Mouse (Mus musculus): ENCODE measurements at regions not wholly inside any gene's neighbourhood (a gene's known extent, or its start where the extent isn't known, plus 50 kb on each side); places are given as distances from the start of the nearest gene placed in this dataset.
"Not testable (repeated sequence)": the region's sequence is repeated elsewhere in the genome, so short reads cannot be mapped to it uniquely, and the experiment has no call there.

GRCm38 (mm10) chr6:70356303-70356702, 435.7 kb downstream of the Rpia start:
- Histone ChIP-seq H3K4me2 (ENCODE audit: low read depth, low read length) (no peak overlapping the region), H3K4me1 (ENCODE audit: control insufficient read depth, insufficient read depth, low read length) (no peaks in the 10 kb centered on the region), H3K27me3 (ENCODE audit: control insufficient read depth, insufficient read depth, low read length) (no peaks in the 10 kb centered on the region), H3K9ac (replicated peaks; ENCODE audit: low read depth, low read length) (no peak overlapping the region), H3K4me3 (ENCODE audit: low read depth, low read length) (no peak overlapping the region), H3K9me3 (ENCODE audit: control insufficient read depth, low read length) (no peaks in the 10 kb centered on the region), H3K36me3 (ENCODE audit: control insufficient read depth, insufficient read depth, low read length) (no peaks in the 10 kb centered on the region), H3K27ac (ENCODE audit: low read depth, low read length) (no peak overlapping the region)
- no peak for ATAC-seq (ENCODE audit: low read depth)
- WGBS = 77% methylated on average over 2 of the region's 2 CpGs

- Histone ChIP-seq H3K36me3 (ENCODE audit: control insufficient read depth, insufficient read depth, low read length) (no peaks in the 10 kb centered on the region), H3K4me2 (ENCODE audit: low read depth, low read length) (no peak overlapping the region), H3K4me1 (ENCODE audit: control insufficient read depth, insufficient read depth, low read length) (no peaks in the 10 kb centered on the region), H3K4me3 (ENCODE audit: low read depth, low read length) (no peak overlapping the region), H3K9me3 (ENCODE audit: control insufficient read depth, low read length) (no peaks in the 10 kb centered on the region), H3K9ac (replicated peaks; ENCODE audit: low read depth, low read length) (no peak overlapping the region), H3K27me3 (ENCODE audit: control insufficient read depth, insufficient read depth, low read length) (no peaks in the 10 kb centered on the region), H3K27ac (ENCODE audit: low read depth, low read length) (no peak overlapping the region)
- no peak for ATAC-seq (ENCODE audit: low read depth)
- WGBS = 83% methylated on average over 5 of the region's 5 CpGs
These were observed 449.9 kb downstream of the Rpia start for GRCm38 (mm10) chr6:70342147-70342546.

GRCm38 (mm10) chr6:70340691-70341090, 451.3 kb downstream of the Rpia start:
- WGBS = 84% methylated on average over 2 of the region's 2 CpGs
- not testable (repeated sequence) for ATAC-seq (ENCODE audit: low read depth); H3K36me3 ChIP-seq (ENCODE audit: control insufficient read depth, insufficient read depth, low read length); H3K27me3 ChIP-seq (ENCODE audit: control insufficient read depth, insufficient read depth, low read length); H3K4me3 ChIP-seq (ENCODE audit: low read depth, low read length); H3K9ac ChIP-seq (replicated peaks; ENCODE audit: low read depth, low read length); H3K9me3 ChIP-seq (ENCODE audit: control insufficient read depth, low read length); H3K27ac ChIP-seq (ENCODE audit: low read depth, low read length); H3K4me1 ChIP-seq (ENCODE audit: control insufficient read depth, insufficient read depth, low read length); H3K4me2 ChIP-seq (ENCODE audit: low read depth, low read length)

GRCm38 (mm10) chr6:70315318-70315717, 476.7 kb downstream of the Rpia start:
- Histone ChIP-seq H3K4me2 (ENCODE audit: low read depth, low read length) (no peak overlapping the region), H3K36me3 (ENCODE audit: control insufficient read depth, insufficient read depth, low read length) (no peaks in the 10 kb centered on the region), H3K4me1 (ENCODE audit: control insufficient read depth, insufficient read depth, low read length) (no peaks in the 10 kb centered on the region), H3K9me3 (ENCODE audit: control insufficient read depth, low read length) (no peaks in the 10 kb centered on the region), H3K4me3 (ENCODE audit: low read depth, low read length) (no peak overlapping the region), H3K27me3 (ENCODE audit: control insufficient read depth, insufficient read depth, low read length) (no peaks in the 10 kb centered on the region), H3K27ac (ENCODE audit: low read depth, low read length) (no peak overlapping the region), H3K9ac (replicated peaks; ENCODE audit: low read depth, low read length) (no peak overlapping the region)
- no peak for ATAC-seq (ENCODE audit: low read depth)
- 76% methylated on average over 1 of the region's 1 CpGs for WGBS

GRCm38 (mm10) chr6:70314667-70315066, 477.4 kb downstream of the Rpia start:
- H3K9ac ChIP-seq (replicated peaks; ENCODE audit: low read depth, low read length); H3K9me3 ChIP-seq (ENCODE audit: control insufficient read depth, low read length); H3K4me1 ChIP-seq (ENCODE audit: control insufficient read depth, insufficient read depth, low read length); H3K36me3 ChIP-seq (ENCODE audit: control insufficient read depth, insufficient read depth, low read length); H3K4me2 ChIP-seq (ENCODE audit: low read depth, low read length); H3K27ac ChIP-seq (ENCODE audit: low read depth, low read length); H3K4me3 ChIP-seq (ENCODE audit: low read depth, low read length); H3K27me3 ChIP-seq (ENCODE audit: control insufficient read depth, insufficient read depth, low read length); ATAC-seq (ENCODE audit: low read depth): not testable (repeated sequence)
- 86% methylated on average over 2 of the region's 2 CpGs for WGBS

DNA sequence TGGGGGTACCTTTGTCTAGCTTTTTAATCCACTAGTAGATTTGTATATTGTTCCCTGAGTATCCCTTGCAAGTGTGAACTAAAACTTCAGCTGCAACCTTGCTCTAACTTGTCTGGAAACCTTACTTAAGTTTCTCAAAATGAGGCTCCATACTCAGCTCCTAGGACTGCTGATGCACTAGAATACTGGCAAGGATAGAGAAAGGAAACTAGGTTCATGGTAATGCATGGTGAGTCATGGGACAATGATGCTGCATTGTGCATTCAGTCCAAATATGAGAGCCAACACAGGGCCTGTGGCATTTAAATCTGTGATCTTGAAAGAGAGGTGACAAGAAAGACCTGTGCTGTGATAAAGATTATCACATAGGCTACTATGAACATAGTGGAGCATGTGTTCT, 490.9 kb downstream of the Rpia start:
- H3K27ac ChIP-seq (ENCODE audit: low read depth, low read length); ATAC-seq (ENCODE audit: low read depth); H3K36me3 ChIP-seq (ENCODE audit: control insufficient read depth, insufficient read depth, low read length); H3K4me3 ChIP-seq (ENCODE audit: low read depth, low read length); H3K27me3 ChIP-seq (ENCODE audit: control insufficient read depth, insufficient read depth, low read length); H3K9ac ChIP-seq (replicated peaks; ENCODE audit: low read depth, low read length); H3K4me1 ChIP-seq (ENCODE audit: control insufficient read depth, insufficient read depth, low read length); H3K4me2 ChIP-seq (ENCODE audit: low read depth, low read length); H3K9me3 ChIP-seq (ENCODE audit: control insufficient read depth, low read length): not testable (repeated sequence)

DNA sequence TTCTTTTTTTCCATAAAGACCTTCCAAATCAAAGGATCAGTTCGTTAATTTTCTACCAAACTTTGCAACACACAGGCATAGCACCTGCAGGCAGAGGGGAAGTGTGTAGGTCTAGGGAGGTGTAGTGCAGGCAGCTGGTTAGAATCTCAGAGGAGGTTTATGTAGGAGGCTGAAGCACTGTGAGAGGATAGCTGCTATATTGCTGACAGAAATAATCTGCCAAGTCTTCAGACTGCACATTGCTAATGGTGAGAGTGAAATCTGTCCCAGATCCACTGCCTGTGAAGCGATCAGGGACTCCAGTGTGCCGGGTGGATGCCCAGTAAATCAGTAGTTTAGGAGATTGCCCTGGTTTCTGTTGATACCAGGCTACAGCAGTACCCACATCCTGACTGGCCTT, 531.8 kb downstream of the Rpia start:
- WGBS = 85% methylated on average over 3 of the region's 3 CpGs
- H3K27me3 ChIP-seq (ENCODE audit: control insufficient read depth, insufficient read depth, low read length) = not testable (repeated sequence)

GRCm38 (mm10) chr6:70240167-70240566, 551.9 kb downstream of the Rpia start:
- not testable (repeated sequence) for H3K9ac ChIP-seq (replicated peaks; ENCODE audit: low read depth, low read length); ATAC-seq (ENCODE audit: low read depth); H3K4me2 ChIP-seq (ENCODE audit: low read depth, low read length); H3K9me3 ChIP-seq (ENCODE audit: control insufficient read depth, low read length); H3K4me1 ChIP-seq (ENCODE audit: control insufficient read depth, insufficient read depth, low read length); H3K36me3 ChIP-seq (ENCODE audit: control insufficient read depth, insufficient read depth, low read length); H3K4me3 ChIP-seq (ENCODE audit: low read depth, low read length); H3K27ac ChIP-seq (ENCODE audit: low read depth, low read length); H3K27me3 ChIP-seq (ENCODE audit: control insufficient read depth, insufficient read depth, low read length)
- no CpG with 5 or more reads among the region's 1 CpGs for WGBS

More for the DNA sequence above, 531.8 kb downstream of the Rpia start:
- not testable (repeated sequence) for H3K4me3 ChIP-seq (ENCODE audit: low read depth, low read length); H3K27ac ChIP-seq (ENCODE audit: low read depth, low read length); H3K36me3 ChIP-seq (ENCODE audit: control insufficient read depth, insufficient read depth, low read length); H3K9me3 ChIP-seq (ENCODE audit: control insufficient read depth, low read length); H3K4me1 ChIP-seq (ENCODE audit: control insufficient read depth, insufficient read depth, low read length); H3K4me2 ChIP-seq (ENCODE audit: low read depth, low read length); H3K9ac ChIP-seq (replicated peaks; ENCODE audit: low read depth, low read length); ATAC-seq (ENCODE audit: low read depth)

DNA sequence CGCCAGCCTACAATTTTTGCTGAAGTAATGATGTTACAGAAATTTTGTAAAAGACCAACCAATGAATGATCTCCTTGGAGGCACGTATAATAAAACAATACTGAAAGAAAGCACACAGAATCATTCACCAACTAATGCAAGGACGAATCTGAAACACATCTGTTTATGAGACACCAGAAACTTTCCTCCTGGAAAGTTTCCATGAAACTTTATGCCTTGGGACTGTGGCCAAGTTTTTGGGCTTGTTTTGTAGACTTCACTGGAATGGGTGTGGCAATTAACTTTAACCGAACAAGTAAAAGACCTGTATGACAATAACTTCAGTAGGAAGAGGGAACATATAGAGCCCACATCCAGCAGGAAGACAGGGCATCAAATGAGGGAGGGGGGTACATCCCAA, 564.9 kb downstream of the Rpia start:
- no peak overlapping the region for H3K9ac ChIP-seq (replicated peaks; ENCODE audit: low read depth, low read length)
- H3K27me3 ChIP-seq (ENCODE audit: control insufficient read depth, insufficient read depth, low read length) = no peaks in the 10 kb centered on the region
- no peak for ATAC-seq (ENCODE audit: low read depth)
- H3K4me1 ChIP-seq (ENCODE audit: control insufficient read depth, insufficient read depth, low read length) = no peaks in the 10 kb centered on the region
- no peak overlapping the region for H3K4me2 ChIP-seq (ENCODE audit: low read depth, low read length)
- H3K4me3 ChIP-seq (ENCODE audit: low read depth, low read length) = no peak overlapping the region
- H3K9me3 ChIP-seq (ENCODE audit: control insufficient read depth, low read length) = no peaks in the 10 kb centered on the region
- H3K27ac ChIP-seq (ENCODE audit: low read depth, low read length) = no peak overlapping the region
- WGBS = 78% methylated on average over 4 of the region's 4 CpGs
- H3K36me3 ChIP-seq (ENCODE audit: control insufficient read depth, insufficient read depth, low read length) = no peaks in the 10 kb centered on the region

GRCm38 (mm10) chr6:70216632-70217031, 575.4 kb downstream of the Rpia start:
- not testable (repeated sequence) for H3K27me3 ChIP-seq (ENCODE audit: control insufficient read depth, insufficient read depth, low read length); ATAC-seq (ENCODE audit: low read depth); H3K27ac ChIP-seq (ENCODE audit: low read depth, low read length)

More at GRCm38 (mm10) chr6:70216632-70217031, 575.4 kb downstream of the Rpia start:
- not testable (repeated sequence) for H3K4me2 ChIP-seq (ENCODE audit: low read depth, low read length); H3K4me3 ChIP-seq (ENCODE audit: low read depth, low read length); H3K36me3 ChIP-seq (ENCODE audit: control insufficient read depth, insufficient read depth, low read length); H3K9ac ChIP-seq (replicated peaks; ENCODE audit: low read depth, low read length); H3K9me3 ChIP-seq (ENCODE audit: control insufficient read depth, low read length); H3K4me1 ChIP-seq (ENCODE audit: control insufficient read depth, insufficient read depth, low read length)
- WGBS = 82% methylated on average over 2 of the region's 2 CpGs
